Mouse (Mus musculus) embryonic fibroblast, embryonic 13.5 days (primary cell): ENCODE measurements around the gene 4930568D16Rik.

ENCODE experiments used
- CTCF ChIP-seq: IDR thresholded peaks from 2 replicates; pipeline ENCODE4 v1.5.1; 2011; ENCODE audit warnings: mild to moderate bottlenecking, control low read depth, low read length, moderate library complexity, borderline replicate concordance; ENCODE audit not compliant: insufficient read depth
- POLR2A ChIP-seq: IDR thresholded peaks from 2 replicates; pipeline ENCODE4 v1.6.1; 2011; ENCODE audit warnings: low read depth, mild to moderate bottlenecking, control low read depth, low read length, moderate library complexity

DNA sequence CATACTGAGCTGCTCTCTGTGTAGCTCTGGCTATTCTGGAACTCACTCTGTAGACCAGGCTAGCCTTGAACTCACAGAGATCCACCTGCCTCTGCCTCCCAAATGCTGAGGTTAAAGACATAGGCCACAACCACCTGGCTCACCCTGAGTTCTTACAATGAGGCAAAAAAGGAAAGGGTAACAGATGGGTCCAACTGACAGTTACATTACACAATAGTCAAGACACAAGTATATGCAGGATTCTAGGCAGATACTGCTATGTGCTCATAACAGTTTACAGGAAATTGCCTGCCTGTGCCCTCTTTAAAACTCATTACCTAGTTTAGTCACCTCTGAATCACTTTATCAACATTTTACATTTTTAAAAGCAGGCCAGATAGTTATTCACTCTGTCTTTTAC, 33.9 kb downstream of the 4930568D16Rik start:
- TF ChIP-seq CTCF: no peak
- TF ChIP-seq POLR2A: no peak
